Mouse (Mus musculus) C2C12 (cell line): ENCODE results near the gene Chchd2.

Experiments
- CEBPB ChIP-seq: IDR thresholded peaks from one replicate; pipeline ENCODE4 v1.6.1; 2011; ENCODE audit warnings: low read depth, mild to moderate bottlenecking, control low read depth, moderate library complexity
- CTCF ChIP-seq: IDR thresholded peaks from one replicate; pipeline ENCODE4 v1.5.1; 2011; ENCODE audit not compliant: control insufficient read depth, insufficient read depth, insufficient read length
- MAX ChIP-seq: IDR thresholded peaks from one replicate; pipeline ENCODE4 v1.6.1; 2011; ENCODE audit warnings: mild to moderate bottlenecking, control low read depth

- TF ChIP-seq CEBPB (no peak), CTCF (no peak), MAX (no peak)
Observed at GRCm38 (mm10) chr5:129886271-129886670, 999 bp downstream of the Chchd2 start.
